Mouse (Mus musculus): ENCODE results near the gene Tmtc3. TPM values are rescaled to one million over a fixed set of nuclear protein-coding genes. Genes with fewer than 3 reads are reported as not detected.
"Not testable (repeated sequence)": the region's sequence is repeated elsewhere in the genome, so short reads cannot be mapped to it uniquely, and the experiment has no call there.

Tmtc3 gene
- polyA plus RNA-seq (2012; rRNA removed), result 9.0 and 10.5 TPM in 2 replicates

DNA sequence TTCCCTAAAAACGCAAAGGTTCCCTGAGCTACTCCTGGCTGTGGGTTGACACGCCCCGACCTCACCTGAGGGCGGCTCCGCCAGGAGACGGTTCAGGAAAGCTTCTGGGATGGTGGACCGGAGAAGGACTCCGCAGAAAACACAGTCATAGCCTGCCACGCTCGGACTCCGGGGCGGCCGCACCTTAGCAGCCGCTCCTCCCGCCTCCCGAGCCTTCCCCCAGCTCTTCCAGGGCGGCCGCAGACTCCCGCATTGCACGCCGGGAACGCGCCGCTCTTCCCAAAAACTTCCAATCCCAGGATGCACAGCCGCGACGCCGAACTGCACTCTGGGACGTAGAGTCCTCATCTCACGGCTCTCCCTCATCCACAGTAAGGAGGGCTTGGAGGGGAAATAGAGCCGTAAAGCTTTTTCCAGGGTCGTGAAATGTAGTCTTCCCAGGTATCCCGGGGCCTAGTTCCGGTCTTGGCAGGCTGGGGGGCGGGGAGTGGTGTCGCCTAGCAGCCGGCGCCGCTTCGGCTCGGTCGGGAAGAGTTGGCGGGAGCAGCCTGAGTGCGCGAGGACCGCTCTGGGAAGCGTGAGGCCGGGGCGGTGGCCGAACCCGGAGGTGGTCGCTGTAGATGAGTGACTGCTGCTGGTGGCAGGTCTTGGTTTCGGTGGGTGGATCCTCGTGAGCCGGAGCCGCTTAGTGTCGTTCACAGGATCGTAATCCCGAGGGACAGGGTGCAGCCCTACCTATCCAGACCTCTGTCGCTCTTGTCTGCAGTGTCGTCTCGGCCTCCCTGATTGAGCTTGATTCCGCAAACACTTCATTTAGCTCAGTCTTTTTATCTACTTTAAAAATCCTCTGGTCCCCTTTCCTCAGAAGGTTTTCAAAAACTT lies at the start of gene Tmtc3, which contains the start of gene Cep290:
Tmtc3 (minus strand) TSS at position 254 of the 882 bp plus-strand sequence.
Cep290 (plus strand) TSS at position 462 of the 882 bp plus-strand sequence.
- peak; percentile 93 for DNase-seq (ENCODE audit: low read depth)

DNA sequence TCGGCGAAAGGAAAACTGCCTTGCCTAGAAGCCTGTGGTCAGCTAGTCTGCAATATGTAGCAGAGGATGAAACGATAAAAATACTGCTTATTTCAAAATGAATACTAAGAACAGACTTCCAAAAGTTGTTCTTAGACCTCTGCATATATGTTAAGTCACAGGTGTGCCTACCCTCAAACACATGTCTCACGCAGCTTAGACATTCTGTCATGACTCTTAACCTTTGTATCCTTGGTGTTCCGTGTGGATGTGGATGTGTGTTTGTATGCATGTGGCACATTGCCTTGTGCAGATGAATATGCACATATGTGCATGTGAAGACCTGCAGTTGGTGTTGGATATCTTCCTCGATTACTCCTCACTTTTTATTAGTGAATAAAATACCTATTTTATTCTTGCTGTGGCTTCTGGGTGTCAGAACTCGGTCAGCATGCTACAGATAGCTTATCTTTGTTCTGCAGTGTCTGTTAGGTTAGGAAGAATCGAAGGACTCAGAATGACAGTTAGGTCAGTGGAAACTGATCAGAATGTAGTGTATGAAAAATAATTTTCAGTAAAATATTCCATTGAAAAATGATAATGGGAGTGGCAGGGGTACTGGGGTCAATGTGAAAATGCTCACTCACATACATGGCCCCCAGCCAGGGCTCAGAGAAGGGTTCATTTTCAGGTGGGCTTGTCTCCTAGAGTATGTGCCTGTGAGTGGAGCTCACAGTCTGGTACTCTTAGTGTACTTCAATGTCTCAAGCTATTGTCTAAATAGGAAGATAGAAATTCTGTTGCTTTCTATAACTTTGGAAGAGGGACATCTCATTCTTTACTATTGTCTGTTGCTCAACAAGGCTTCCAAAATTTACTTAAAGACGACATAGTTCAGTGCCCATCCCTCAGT lies 37.6 kb upstream of the Tmtc3 start:
- no peak for DNase-seq (ENCODE audit: low read depth)

DNA sequence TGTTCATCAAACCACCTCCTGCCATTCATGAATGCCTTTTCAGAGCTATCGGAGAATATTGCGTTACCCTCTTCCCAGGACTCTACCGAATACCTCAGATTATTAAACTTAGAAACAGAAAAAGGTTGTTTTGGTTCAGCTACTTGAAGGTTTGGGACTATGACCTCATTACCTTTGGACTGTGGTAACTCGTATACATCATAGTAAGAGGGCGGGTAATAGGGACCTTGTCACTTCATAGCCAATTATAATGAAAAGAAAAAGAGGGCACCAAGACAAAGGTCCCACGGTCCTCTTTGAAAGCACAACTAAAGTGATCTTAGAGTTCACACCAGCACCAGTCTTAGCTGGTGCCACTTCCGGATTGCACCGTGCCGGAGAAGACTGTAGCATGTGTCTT lies 35.2 kb upstream of the Tmtc3 start:
- no peak for DNase-seq (ENCODE audit: low read depth)

DNA sequence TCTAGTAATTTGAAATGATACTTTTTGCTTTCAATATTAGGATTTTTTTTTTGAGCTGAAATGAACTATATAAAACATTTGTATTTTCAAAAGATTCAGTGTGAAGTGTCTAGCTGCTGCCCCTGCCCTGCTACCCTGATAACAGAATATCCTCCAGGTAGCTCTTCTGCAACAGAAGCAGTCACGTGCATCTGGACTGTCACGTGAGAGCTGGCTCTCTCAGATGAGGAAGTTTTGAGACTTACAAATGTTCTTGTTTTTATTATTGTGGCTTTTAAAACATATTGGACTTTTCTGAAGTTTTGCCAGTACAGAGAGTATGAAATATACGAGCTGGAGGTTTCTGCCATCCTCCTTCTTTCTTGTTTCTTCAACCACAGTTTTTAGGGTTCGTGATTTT lies 34.5 kb upstream of the Tmtc3 start:
- DNase-seq (ENCODE audit: low read depth), result no peak

DNA sequence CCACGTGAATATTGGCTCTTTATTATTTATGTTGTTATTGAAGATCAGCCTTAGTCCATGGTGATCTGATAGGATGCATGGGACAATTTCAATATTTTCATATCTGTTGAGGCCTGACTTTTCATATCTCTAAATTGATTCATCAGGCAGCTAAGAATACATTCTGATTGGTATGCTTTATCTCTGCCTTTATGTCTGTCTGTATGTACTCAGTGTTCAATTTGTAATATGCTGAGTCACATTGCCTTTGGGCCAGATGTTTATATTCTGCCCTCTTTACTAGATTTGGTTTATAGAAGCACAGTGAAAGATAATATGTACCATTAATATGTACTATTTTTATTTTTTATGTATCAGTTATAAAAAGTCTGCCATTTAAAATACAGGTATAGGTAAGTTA lies 21.0 kb upstream of the Tmtc3 start:
- no peak for DNase-seq (ENCODE audit: low read depth)

DNA sequence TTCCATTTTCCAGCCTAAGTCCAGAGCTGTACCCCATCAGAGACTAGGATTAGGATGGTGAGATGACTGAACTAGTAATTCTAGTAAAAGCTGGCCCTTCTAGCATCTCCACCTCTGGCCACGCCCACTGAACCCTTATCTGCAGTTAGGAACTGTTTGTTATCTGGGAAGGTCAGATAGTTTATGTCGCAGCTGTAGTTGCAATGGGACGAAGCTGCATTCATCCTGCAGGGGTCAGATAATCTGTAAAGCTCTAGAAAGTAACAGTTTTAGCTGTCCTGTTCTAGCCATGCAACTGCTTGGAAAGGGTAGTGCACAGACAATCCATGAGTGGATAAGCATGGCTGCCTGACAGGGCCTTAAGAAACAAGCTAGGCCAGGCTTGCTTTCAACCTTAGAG lies 11.2 kb upstream of the Tmtc3 start:
- DNase-seq (ENCODE audit: low read depth), result no peak

DNA sequence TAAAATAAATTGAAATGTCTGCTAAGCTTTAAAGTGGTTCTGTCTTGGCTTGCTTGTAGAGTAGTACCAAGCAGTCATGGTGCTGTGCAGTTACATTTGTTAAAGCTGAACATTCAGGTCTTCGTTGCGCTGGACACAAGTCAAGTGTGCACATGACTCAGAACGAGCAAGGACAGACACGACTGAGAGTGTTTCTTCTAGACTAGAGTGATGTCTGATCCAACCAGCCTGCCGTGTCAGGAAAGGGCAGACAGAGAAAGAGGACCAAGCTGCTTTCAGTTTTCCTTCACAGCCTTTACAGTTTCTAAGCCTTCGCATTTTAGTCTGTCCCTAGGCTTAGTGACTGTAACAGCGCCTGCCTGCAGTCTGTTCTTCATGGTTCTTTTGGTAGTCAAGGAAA lies 4.8 kb upstream of the Tmtc3 start:
- no peak for DNase-seq (ENCODE audit: low read depth)

DNA sequence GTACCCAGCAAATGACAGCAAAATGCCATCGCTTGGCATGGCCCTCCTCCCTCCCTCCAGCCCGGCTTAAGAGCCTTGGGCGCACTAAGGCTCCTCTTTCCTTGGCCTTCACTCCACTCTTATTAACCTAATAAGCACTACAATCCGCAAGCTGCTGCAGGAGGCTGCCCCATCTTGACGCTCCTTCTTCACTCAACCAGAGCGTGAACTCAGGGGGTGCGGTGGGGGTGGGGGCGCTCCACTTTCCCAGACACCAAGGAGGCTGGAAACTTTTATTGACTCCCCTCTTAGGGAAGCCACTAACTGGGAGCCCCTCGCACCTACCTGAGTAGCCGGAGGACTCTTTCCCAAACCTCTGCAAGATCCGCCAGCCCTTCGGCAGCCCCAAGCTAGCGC lies 451 bp downstream of the Tmtc3 start:
- peak; percentile 19 for DNase-seq (ENCODE audit: low read depth)

DNA sequence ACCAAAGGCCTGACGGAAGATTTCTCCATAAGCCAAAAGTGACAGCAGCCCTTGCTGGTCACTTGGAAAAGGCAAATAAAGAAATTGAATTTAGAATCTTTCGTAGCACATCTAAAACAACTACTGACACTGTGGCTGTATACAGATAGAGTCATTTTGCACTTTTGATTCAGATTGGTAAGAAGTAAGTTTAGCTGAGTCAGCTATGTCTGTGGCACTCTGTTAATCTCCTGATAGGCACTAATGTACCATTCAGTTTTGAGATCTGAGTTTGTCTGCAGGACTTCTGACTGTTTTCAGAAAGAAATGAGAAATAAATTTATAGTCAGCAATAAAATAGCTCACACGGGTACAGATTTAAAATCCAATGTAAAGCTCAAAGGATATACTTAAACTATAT lies 7.6 kb downstream of the Tmtc3 start:
- no peak for DNase-seq (ENCODE audit: low read depth)

DNA sequence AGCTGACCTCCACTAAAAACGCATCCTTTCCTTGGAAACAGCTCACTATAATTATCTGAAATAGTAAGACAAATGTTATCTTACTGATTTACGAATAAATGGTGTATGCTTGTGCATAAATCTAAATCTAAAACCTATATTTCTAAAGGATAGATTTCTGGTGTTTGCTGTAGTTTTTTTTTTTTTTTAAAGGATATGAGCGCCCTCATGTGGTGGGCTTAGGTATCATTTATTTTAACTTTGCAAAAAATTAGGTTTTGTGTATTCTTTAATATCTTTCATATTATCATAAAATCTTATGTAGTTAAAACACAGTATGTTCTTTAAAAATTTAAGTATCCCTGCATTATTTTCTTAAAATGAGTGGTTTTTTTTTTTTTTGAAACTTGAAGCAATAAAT lies 12.1 kb downstream of the Tmtc3 start:
- no peak for DNase-seq (ENCODE audit: low read depth)

DNA sequence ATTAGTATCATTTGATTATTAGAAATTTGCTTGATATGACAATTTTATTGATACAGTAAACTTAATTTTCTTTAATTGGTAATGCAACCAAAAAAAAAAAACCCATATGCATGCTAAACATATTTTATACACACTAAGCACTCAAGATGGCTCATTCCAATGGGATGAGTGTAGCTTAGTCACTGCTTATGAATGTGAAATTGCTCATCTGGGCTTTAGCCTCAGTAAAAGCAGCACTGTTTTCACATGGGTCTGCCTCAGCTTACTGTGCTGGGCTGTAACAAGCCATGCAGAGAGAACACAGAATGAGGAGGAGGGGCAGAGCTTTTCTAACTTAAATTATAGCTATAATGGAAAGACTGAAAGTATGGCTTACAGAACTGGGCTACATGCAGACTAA lies 26.6 kb downstream of the Tmtc3 start:
- DNase-seq (ENCODE audit: low read depth), result no peak

DNA sequence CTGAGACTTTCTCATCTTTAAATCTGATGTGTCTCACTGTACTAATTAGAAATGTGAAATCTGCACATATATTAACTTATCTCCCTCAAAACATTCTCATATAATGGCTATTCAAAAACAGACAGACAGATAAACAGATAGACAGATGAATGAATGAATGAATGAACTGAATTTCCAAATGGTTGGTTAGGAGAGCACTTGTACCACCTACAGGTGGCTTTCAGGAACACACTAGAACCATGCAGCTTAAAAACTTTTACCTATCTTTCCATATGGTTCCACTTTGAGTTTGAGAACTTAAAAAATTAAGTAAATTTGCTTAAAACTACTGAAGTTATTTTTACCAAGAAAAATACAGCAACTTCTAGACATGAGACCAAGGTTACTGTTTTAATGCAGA lies 37.8 kb downstream of the Tmtc3 start:
- DNase-seq (ENCODE audit: low read depth), result no peak

DNA sequence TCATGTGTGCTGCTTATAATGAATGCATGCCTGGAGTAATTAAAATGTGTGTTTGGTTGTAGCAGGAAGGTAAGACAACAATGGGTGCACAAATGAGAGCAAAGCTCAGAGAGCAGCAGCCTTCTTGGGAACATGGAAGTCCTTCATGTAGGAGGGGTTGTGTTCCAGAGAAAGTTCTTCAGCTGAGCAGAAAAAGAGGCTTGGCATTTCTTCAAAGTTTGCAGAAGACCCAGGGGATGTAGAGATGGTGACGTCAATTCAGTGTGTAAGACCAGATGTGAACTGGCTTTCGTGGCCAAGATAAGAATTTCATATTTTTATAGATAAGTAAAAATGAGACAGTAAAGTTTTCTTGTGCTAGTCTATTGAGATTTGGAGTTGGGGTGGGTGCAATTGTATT lies 59.6 kb downstream of the Tmtc3 start:
- DNase-seq (ENCODE audit: low read depth), result no peak

DNA sequence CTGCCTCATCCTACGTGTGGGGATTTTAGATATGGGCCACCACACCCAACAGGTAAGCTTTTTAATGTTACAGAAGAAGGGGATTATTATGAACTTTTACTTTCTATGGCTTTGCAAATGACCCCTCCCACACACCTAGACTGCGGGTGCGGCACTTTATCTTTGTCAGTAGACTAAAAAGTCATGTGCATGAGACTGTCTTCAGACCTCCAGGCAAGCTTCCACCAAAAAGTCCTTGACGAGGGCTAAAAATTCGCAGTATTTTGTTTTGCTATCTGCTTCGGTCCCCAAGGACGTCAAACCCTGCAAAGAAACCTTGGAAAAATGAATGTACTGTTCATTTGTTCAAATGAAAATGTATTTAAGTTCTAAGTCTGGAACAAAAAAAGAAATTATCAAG lies 71.6 kb downstream of the Tmtc3 start:
- DNase-seq (ENCODE audit: low read depth), result no peak

DNA sequence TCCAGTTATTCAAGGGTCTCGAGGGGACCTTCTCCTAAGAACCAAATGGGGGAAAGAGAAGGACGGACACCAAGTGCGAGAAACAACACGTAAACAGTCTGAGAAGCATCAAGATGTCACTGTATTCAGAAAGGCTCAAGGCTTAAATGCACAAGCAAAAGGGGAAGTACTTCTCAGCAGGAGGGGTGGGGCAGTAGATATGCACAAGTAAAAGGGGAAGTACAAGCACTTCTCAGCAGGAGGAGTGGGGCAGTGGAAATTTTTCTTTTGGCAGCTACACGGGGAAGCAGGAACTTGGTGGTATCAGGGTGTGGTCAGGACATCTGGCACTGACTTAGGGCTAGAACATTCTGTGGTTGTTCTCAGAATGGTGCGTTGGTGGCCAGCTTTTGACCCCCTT lies 84.8 kb downstream of the Tmtc3 start:
- not testable (repeated sequence) for DNase-seq (ENCODE audit: low read depth)

Other genes starting within 250 kb of the Tmtc3 start
- gene Gm4301, start 151.7 kb downstream of the Tmtc3 start, polyA plus RNA-seq (2012; rRNA removed), result not detected in 2 replicates
- not detected in 2 replicates for gene Gm4302, start 146.5 kb downstream of the Tmtc3 start, polyA plus RNA-seq (2012; rRNA removed)
- gene Gm4303, start 141.4 kb downstream of the Tmtc3 start, polyA plus RNA-seq (2012; rRNA removed), result not detected in 2 replicates
- not detected in 2 replicates for gene Gm4305, start 136.3 kb downstream of the Tmtc3 start, polyA plus RNA-seq (2012; rRNA removed)
- not detected in 2 replicates for gene Gm4307, start 126.0 kb downstream of the Tmtc3 start, polyA plus RNA-seq (2012; rRNA removed)
- not detected in 2 replicates for gene Gm4312, start 104.8 kb downstream of the Tmtc3 start, polyA plus RNA-seq (2012; rRNA removed)
- gene Cep290, start 208 bp upstream of the Tmtc3 start, polyA plus RNA-seq (2012; rRNA removed), result 0.49 and 0.61 TPM in 2 replicates
- 6.3 and 6.6 TPM in 2 replicates for gene 4930430F08Rik, start 103.1 kb upstream of the Tmtc3 start, polyA plus RNA-seq (2012; rRNA removed)
- 0.14 and 0.28 TPM in 2 replicates for gene 1700017N19Rik, start 103.1 kb upstream of the Tmtc3 start, polyA plus RNA-seq (2012; rRNA removed)

Data from gonadal fat pad, adult 2 months (tissue).